Mouse (Mus musculus) brain, embryonic 14.5 days (tissue): ENCODE measurements around the gene Yars.

Experiments
- CTCF ChIP-seq: fragments of 200-500 bp; IDR thresholded peaks from 2 replicates; pipeline ENCODE4 v1.5.1; 2012; ENCODE audit warnings: inconsistent platforms, mild to moderate bottlenecking, moderate library complexity, borderline replicate concordance; ENCODE audit not compliant: insufficient read depth, insufficient read length; ENCODE audit errors: extremely low read depth
- POLR2A ChIP-seq: fragments of 200-500 bp; IDR thresholded peaks from 2 replicates; pipeline ENCODE4 v1.6.1; 2012; ENCODE audit warnings: mild to moderate bottlenecking, inconsistent platforms, borderline replicate concordance; ENCODE audit not compliant: poor library complexity, insufficient read depth, insufficient read length, severe bottlenecking; ENCODE audit errors: extremely low read depth

DNA sequence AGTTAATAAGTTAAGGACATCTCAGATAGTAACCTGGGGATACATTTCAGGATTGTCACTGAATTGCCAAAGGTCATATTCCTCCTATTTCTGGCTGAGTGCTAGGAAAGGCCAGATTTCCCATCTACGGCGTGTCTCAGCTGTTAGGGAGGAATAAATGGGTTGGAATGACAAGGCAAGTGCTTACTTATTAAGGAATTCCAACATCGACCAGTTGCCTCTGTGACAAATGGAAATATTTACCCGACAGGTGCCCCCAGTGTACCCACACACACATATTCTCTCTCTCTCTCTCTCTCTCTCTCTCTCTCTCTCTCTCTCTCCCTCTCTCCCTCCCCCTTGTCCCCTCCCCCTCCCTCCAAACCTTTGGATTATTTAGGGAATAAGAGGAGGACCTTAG is 43.6 kb upstream of the Yars start:
- TF ChIP-seq POLR2A (no peak), CTCF (no peak)
